Mouse (Mus musculus) stomach, embryonic 16.5 days (tissue): Measurements from ENCODE around the gene Trpc2. TPM values are rescaled to one million over a fixed set of nuclear protein-coding genes. Genes with fewer than 3 reads are reported as not detected.
"Not testable (repeated sequence)": the region's sequence is repeated elsewhere in the genome, so short reads cannot be mapped to it uniquely, and the experiment has no call there.

Experiments
- ATAC-seq: fragments of 200-750 bp; cut with Nextera tagmentation; 2 replicates; pipeline ENCODE4 v1.8.0; 2017; ENCODE audit warnings: moderate number of reproducible peaks, moderate TSS enrichment; ENCODE audit not compliant: insufficient read depth, low FRiP score
- H3K27ac ChIP-seq: fragments of 300-500 bp; sonication (generic); 2 replicates; pipeline ENCODE4 v1.5.1; 2014; ENCODE audit warnings: low read length
- H3K27me3 ChIP-seq: fragments of 300-500 bp; sonication (generic); 2 replicates; pipeline ENCODE4 v1.6.1; 2014; ENCODE audit warnings: low read length, control low read depth, mixed read lengths; ENCODE audit not compliant: control insufficient read depth, insufficient read depth
- H3K36me3 ChIP-seq: fragments of 300-500 bp; sonication (generic); 2 replicates; pipeline ENCODE4 v1.6.1; 2014; ENCODE audit warnings: low read length; ENCODE audit not compliant: control insufficient read depth, insufficient read depth
- H3K4me1 ChIP-seq: fragments of 300-500 bp; sonication (generic); 2 replicates; pipeline ENCODE4 v1.6.1; 2014; ENCODE audit warnings: low read length, control low read depth, mixed read lengths; ENCODE audit not compliant: control insufficient read depth, insufficient read depth
- H3K4me2 ChIP-seq: fragments of 300-500 bp; sonication (generic); 2 replicates; pipeline ENCODE4 v1.6.1; 2014; ENCODE audit warnings: low read depth, low read length, mixed read lengths
- H3K4me3 ChIP-seq: fragments of 300-500 bp; sonication (generic); replicated peaks from 2 replicates; pipeline ENCODE4 v1.5.1; 2014; ENCODE audit warnings: mild to moderate bottlenecking, low read length
- H3K9ac ChIP-seq: fragments of 300-500 bp; sonication (generic); 2 replicates; pipeline ENCODE4 v1.6.1; 2014; ENCODE audit warnings: low read length
- H3K9me3 ChIP-seq: fragments of 300-500 bp; sonication (generic); replicated peaks from 2 replicates; pipeline ENCODE4 v1.6.1; 2016; ENCODE audit warnings: low read length, control low read depth; ENCODE audit not compliant: control insufficient read depth
- WGBS: fragments of 180-500 bp; shearing (Covaris S2); extraction: QIAGEN DNeasy Blood & Tissue Kit; methylation state at CpG from one replicate; pipeline ENCODE4 v1.1.7; 2014; 5-methylcytosine and 5-hydroxymethylcytosine counted together
- polyA plus RNA-seq: library from polyadenylated mRNA; unstranded; fragments of >200 nt; fragmentation: Nextera tagmentation; extraction: Ambion mirVana; gene quantifications from 2 replicates; pipeline ENCODE4 v1.2.1, GENCODE M21; 2015

Trpc2 gene
- not detected in 2 replicates for polyA plus RNA-seq

- Histone ChIP-seq H3K36me3 (peaks cover 4% of the 10 kb centered on the region; the same call in 1 of the 2 replicates), H3K27me3 (no peaks in the 10 kb centered on the region), H3K9ac (no peak within 1 kb of the TSS), H3K4me1 (no peaks in the 10 kb centered on the region), H3K27ac (no peak within 1 kb of the TSS), H3K9me3 (no peaks in the 10 kb centered on the region), H3K4me3 (no peak within 1 kb of the TSS), H3K4me2 (no peak within 1 kb of the TSS)
- no peak for ATAC-seq
- WGBS, result 85% methylated on average over 5 of the region's 5 CpGs
These were observed at the start of gene Trpc2 for GRCm38 (mm10) chr7:102082816-102083215. Gene Trpc2 (plus strand): TSS chr7:102083116.

- Histone ChIP-seq H3K36me3 (peaks cover 27% of the 10 kb centered on the region), H3K9me3 (no peaks in the 10 kb centered on the region), H3K4me3 (no peak overlapping the region), H3K4me2 (no peak overlapping the region), H3K4me1 (no peaks in the 10 kb centered on the region), H3K9ac (no peak overlapping the region), H3K27me3 (no peaks in the 10 kb centered on the region), H3K27ac (no peak overlapping the region)
- no peak for ATAC-seq
- WGBS, result 89% methylated on average over 1 of the region's 1 CpGs
These were observed 48.0 kb upstream of the Trpc2 start for GRCm38 (mm10) chr7:102034904-102035303.

GRCm38 (mm10) chr7:102035534-102035933, 47.4 kb upstream of the Trpc2 start:
- Histone ChIP-seq H3K27ac (no peak overlapping the region), H3K4me3 (no peak overlapping the region), H3K4me1 (no peaks in the 10 kb centered on the region), H3K36me3 (peaks cover 27% of the 10 kb centered on the region), H3K9me3 (no peaks in the 10 kb centered on the region), H3K27me3 (no peaks in the 10 kb centered on the region), H3K4me2 (no peak overlapping the region), H3K9ac (no peak overlapping the region)
- ATAC-seq, result no peak
- 73% methylated on average over 2 of the region's 2 CpGs for WGBS

- WGBS, result 93% methylated on average over 3 of the region's 3 CpGs
- H3K9me3 ChIP-seq, result no peaks in the 10 kb centered on the region
- no peak overlapping the region for H3K4me3 ChIP-seq
- H3K36me3 ChIP-seq, result peaks cover 22% of the 10 kb centered on the region
- H3K27ac ChIP-seq, result no peak overlapping the region
- H3K4me1 ChIP-seq, result no peaks in the 10 kb centered on the region
- H3K27me3 ChIP-seq, result no peaks in the 10 kb centered on the region
- H3K4me2 ChIP-seq, result no peak overlapping the region
- no peak for ATAC-seq
- H3K9ac ChIP-seq, result no peak overlapping the region
These were observed 45.6 kb upstream of the Trpc2 start for GRCm38 (mm10) chr7:102037318-102037717.

GRCm38 (mm10) chr7:102042314-102042713, 40.6 kb upstream of the Trpc2 start:
- Histone ChIP-seq H3K9me3 (no peaks in the 10 kb centered on the region), H3K27me3 (no peaks in the 10 kb centered on the region), H3K4me1 (no peaks in the 10 kb centered on the region), H3K4me2 (no peak overlapping the region), H3K4me3 (no peak overlapping the region), H3K36me3 (peaks cover 11% of the 10 kb centered on the region), H3K27ac (no peak overlapping the region), H3K9ac (no peak overlapping the region)
- no peak for ATAC-seq
- 62% methylated on average over 2 of the region's 2 CpGs for WGBS

- not testable (repeated sequence) for ATAC-seq, H3K27ac ChIP-seq, H3K9ac ChIP-seq
These were observed 34.4 kb upstream of the Trpc2 start for GRCm38 (mm10) chr7:102048524-102048923.

GRCm38 (mm10) chr7:102061353-102061752, 21.6 kb upstream of the Trpc2 start:
- no peak for ATAC-seq
- Histone ChIP-seq H3K27ac (no peak overlapping the region), H3K4me3 (no peak overlapping the region), H3K9ac (no peak overlapping the region), H3K9me3 (no peaks in the 10 kb centered on the region), H3K4me1 (peaks cover 11% of the 10 kb centered on the region), H3K36me3 (no peaks in the 10 kb centered on the region), H3K27me3 (no peaks in the 10 kb centered on the region), H3K4me2 (no peak overlapping the region)
- WGBS, result 82% methylated on average over 3 of the region's 3 CpGs

More at GRCm38 (mm10) chr7:102048524-102048923, 34.4 kb upstream of the Trpc2 start:
- not testable (repeated sequence) for H3K4me1 ChIP-seq, H3K27me3 ChIP-seq, H3K4me2 ChIP-seq, H3K36me3 ChIP-seq, H3K9me3 ChIP-seq, H3K4me3 ChIP-seq

GRCm38 (mm10) chr7:102062203-102062602, 20.7 kb upstream of the Trpc2 start:
- 0 out of 2 replicates have a peak overlapping the region, but pooled peaks have one; percentile 5 for H3K27ac ChIP-seq

GRCm38 (mm10) chr7:102063891-102064290, 19.0 kb upstream of the Trpc2 start:
- Histone ChIP-seq H3K4me3 (peak overlapping the region; percentile 70), H3K27ac (no peak overlapping the region)

More at GRCm38 (mm10) chr7:102062203-102062602, 20.7 kb upstream of the Trpc2 start:
- Histone ChIP-seq H3K36me3 (no peaks in the 10 kb centered on the region), H3K9ac (no peak overlapping the region), H3K4me1 (peaks cover 14% of the 10 kb centered on the region), H3K4me3 (no peak overlapping the region), H3K27me3 (no peaks in the 10 kb centered on the region), H3K4me2 (no peak overlapping the region), H3K9me3 (no peaks in the 10 kb centered on the region)
- 58% methylated on average over 1 of the region's 1 CpGs for WGBS
- ATAC-seq, result no peak

More at GRCm38 (mm10) chr7:102063891-102064290, 19.0 kb upstream of the Trpc2 start:
- Histone ChIP-seq H3K36me3 (no peaks in the 10 kb centered on the region), H3K4me1 (peaks cover 14% of the 10 kb centered on the region), H3K4me2 (peak overlapping the region; percentile 63), H3K9me3 (no peaks in the 10 kb centered on the region), H3K27me3 (no peaks in the 10 kb centered on the region), H3K9ac (no peak overlapping the region)
- WGBS, result 73% methylated on average over 9 of the region's 9 CpGs
- no peak for ATAC-seq
